Mouse (Mus musculus): ENCODE data around the gene Steap3. TPM values are rescaled to one million over a fixed set of nuclear protein-coding genes. Genes with fewer than 3 reads are reported as not detected.

The Steap3 gene
- polyA plus RNA-seq, 1 experiment: 12.7 TPM

GRCm38 (mm10) chr1:120236424-120236823 is 36.1 kb downstream of the Steap3 start:
- H3K27ac ChIP-seq (replicated peaks; ENCODE audit: low read depth, low read length): no peak overlapping the region
- no peak overlapping the region for H3K4me3 ChIP-seq (ENCODE audit: insufficient read depth, low read depth, low read length)
- H3K4me1 ChIP-seq (ENCODE audit: control insufficient read depth, insufficient read depth, insufficient read length, low read length): no peaks in the 10 kb centered on the region

- no peak overlapping the region for H3K27ac ChIP-seq (replicated peaks; ENCODE audit: low read depth, low read length)
- H3K4me1 ChIP-seq (ENCODE audit: control insufficient read depth, insufficient read depth, insufficient read length, low read length): no peaks in the 10 kb centered on the region
Measured at GRCm38 (mm10) chr1:120235631-120236215, 36.8 kb downstream of the Steap3 start.

GRCm38 (mm10) chr1:120232170-120232569 is 40.3 kb downstream of the Steap3 start:
- Histone ChIP-seq H3K4me1 (ENCODE audit: control insufficient read depth, insufficient read depth, insufficient read length, low read length) (no peaks in the 10 kb centered on the region), H3K27ac (replicated peaks; ENCODE audit: low read depth, low read length) (no peak overlapping the region), H3K4me3 (ENCODE audit: insufficient read depth, low read depth, low read length) (no peak overlapping the region)

More at GRCm38 (mm10) chr1:120235631-120236215, 36.8 kb downstream of the Steap3 start:
- no peak overlapping the region for H3K4me3 ChIP-seq (ENCODE audit: insufficient read depth, low read depth, low read length)

GRCm38 (mm10) chr1:120231334-120231733 is 41.2 kb downstream of the Steap3 start:
- H3K4me3 ChIP-seq (ENCODE audit: insufficient read depth, low read depth, low read length): no peak overlapping the region
- no peak overlapping the region for H3K27ac ChIP-seq (replicated peaks; ENCODE audit: low read depth, low read length)
- H3K4me1 ChIP-seq (ENCODE audit: control insufficient read depth, insufficient read depth, insufficient read length, low read length): no peaks in the 10 kb centered on the region

- Histone ChIP-seq H3K27ac (replicated peaks; ENCODE audit: low read depth, low read length) (no peak overlapping the region), H3K4me3 (ENCODE audit: insufficient read depth, low read depth, low read length) (no peak overlapping the region), H3K4me1 (ENCODE audit: control insufficient read depth, insufficient read depth, insufficient read length, low read length) (no peaks in the 10 kb centered on the region)
Measured at GRCm38 (mm10) chr1:120229723-120230471, 42.6 kb downstream of the Steap3 start.

- Histone ChIP-seq H3K27ac (replicated peaks; ENCODE audit: low read depth, low read length) (no peak overlapping the region), H3K4me3 (ENCODE audit: insufficient read depth, low read depth, low read length) (no peak overlapping the region), H3K4me1 (ENCODE audit: control insufficient read depth, insufficient read depth, insufficient read length, low read length) (no peaks in the 10 kb centered on the region)
Measured at GRCm38 (mm10) chr1:120223613-120224012, 48.9 kb downstream of the Steap3 start.

- H3K4me1 ChIP-seq (ENCODE audit: control insufficient read depth, insufficient read depth, insufficient read length, low read length): no peaks in the 10 kb centered on the region
- H3K4me3 ChIP-seq (ENCODE audit: insufficient read depth, low read depth, low read length): no peak overlapping the region
- H3K27ac ChIP-seq (replicated peaks; ENCODE audit: low read depth, low read length): no peak overlapping the region
Measured at GRCm38 (mm10) chr1:120221285-120221684, 51.2 kb downstream of the Steap3 start.

GRCm38 (mm10) chr1:120220841-120221240 is 51.7 kb downstream of the Steap3 start:
- no peak overlapping the region for H3K27ac ChIP-seq (replicated peaks; ENCODE audit: low read depth, low read length)
- H3K4me3 ChIP-seq (ENCODE audit: insufficient read depth, low read depth, low read length): no peak overlapping the region
- H3K4me1 ChIP-seq (ENCODE audit: control insufficient read depth, insufficient read depth, insufficient read length, low read length): no peaks in the 10 kb centered on the region

GRCm38 (mm10) chr1:120208502-120209230 is 63.8 kb downstream of the Steap3 start:
- Histone ChIP-seq H3K4me3 (ENCODE audit: insufficient read depth, low read depth, low read length) (no peak overlapping the region), H3K4me1 (ENCODE audit: control insufficient read depth, insufficient read depth, insufficient read length, low read length) (no peaks in the 10 kb centered on the region), H3K27ac (replicated peaks; ENCODE audit: low read depth, low read length) (no peak overlapping the region)

- Histone ChIP-seq H3K4me3 (ENCODE audit: insufficient read depth, low read depth, low read length) (no peak overlapping the region), H3K27ac (replicated peaks; ENCODE audit: low read depth, low read length) (no peak overlapping the region), H3K4me1 (ENCODE audit: control insufficient read depth, insufficient read depth, insufficient read length, low read length) (no peaks in the 10 kb centered on the region)
Measured at GRCm38 (mm10) chr1:120207568-120207967, 64.9 kb downstream of the Steap3 start.

- H3K4me3 ChIP-seq (ENCODE audit: insufficient read depth, low read depth, low read length): no peak overlapping the region
- H3K4me1 ChIP-seq (ENCODE audit: control insufficient read depth, insufficient read depth, insufficient read length, low read length): no peaks in the 10 kb centered on the region
- no peak overlapping the region for H3K27ac ChIP-seq (replicated peaks; ENCODE audit: low read depth, low read length)
Measured at GRCm38 (mm10) chr1:120204834-120205233, 67.7 kb downstream of the Steap3 start.

GRCm38 (mm10) chr1:120203836-120204235 is 68.7 kb downstream of the Steap3 start:
- H3K4me1 ChIP-seq (ENCODE audit: control insufficient read depth, insufficient read depth, insufficient read length, low read length): no peaks in the 10 kb centered on the region
- no peak overlapping the region for H3K4me3 ChIP-seq (ENCODE audit: insufficient read depth, low read depth, low read length)
- no peak overlapping the region for H3K27ac ChIP-seq (replicated peaks; ENCODE audit: low read depth, low read length)

- H3K4me1 ChIP-seq (ENCODE audit: control insufficient read depth, insufficient read depth, insufficient read length, low read length): no peaks in the 10 kb centered on the region
- no peak overlapping the region for H3K4me3 ChIP-seq (ENCODE audit: insufficient read depth, low read depth, low read length)
- no peak overlapping the region for H3K27ac ChIP-seq (replicated peaks; ENCODE audit: low read depth, low read length)
Measured at GRCm38 (mm10) chr1:120202542-120202941, 70.0 kb downstream of the Steap3 start.

- H3K27ac ChIP-seq (replicated peaks; ENCODE audit: low read depth, low read length): no peak overlapping the region
- H3K4me1 ChIP-seq (ENCODE audit: control insufficient read depth, insufficient read depth, insufficient read length, low read length): peaks cover 2% of the 10 kb centered on the region; the same call in 1 of the 2 replicates
- H3K4me3 ChIP-seq (ENCODE audit: insufficient read depth, low read depth, low read length): no peak overlapping the region
Measured at GRCm38 (mm10) chr1:120198942-120199341, 73.6 kb downstream of the Steap3 start.

GRCm38 (mm10) chr1:120198151-120198550 is 74.4 kb downstream of the Steap3 start:
- Histone ChIP-seq H3K27ac (replicated peaks; ENCODE audit: low read depth, low read length) (no peak overlapping the region), H3K4me3 (ENCODE audit: insufficient read depth, low read depth, low read length) (no peak overlapping the region), H3K4me1 (ENCODE audit: control insufficient read depth, insufficient read depth, insufficient read length, low read length) (peaks cover 2% of the 10 kb centered on the region; the same call in 1 of the 2 replicates)
